ENCODE assay signal across 10 mouse cellular contexts in the genomic region with DNA sequence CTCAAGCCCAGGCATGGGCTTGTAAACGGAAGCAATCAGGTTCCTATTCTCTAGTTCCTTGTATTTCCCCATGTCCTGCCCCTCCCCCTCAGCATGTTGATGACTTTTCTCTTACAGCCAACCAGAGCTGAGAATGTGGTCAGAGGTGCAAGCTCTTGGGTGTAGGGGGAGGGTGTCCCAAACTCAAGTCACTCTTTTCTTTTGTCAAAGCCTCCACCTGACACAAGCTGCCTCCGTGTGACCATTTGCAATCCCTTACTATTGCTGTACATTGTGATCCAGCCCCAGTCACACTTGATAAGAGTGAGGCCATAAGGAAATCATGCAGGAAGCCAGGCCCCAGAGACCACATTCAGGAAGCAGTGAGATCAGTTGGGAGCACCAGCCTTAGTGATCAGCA.
DNase-seq lines count a peak whose midpoint lies in the region; ATAC-seq and TF ChIP-seq lines count a peak whose summit lies in the region.
"Had no signal": no experiment of that assay in that cellular context is flagged by ENCODE, and none has a peak within 500 bp of the region (broad histone marks: within the 10 kb centered on the region; RNA-seq: fewer than 3 reads in every experiment).

No protein-coding gene starts in this region.

- H3K9me3 ChIP-seq in heart, embryonic 12.5 days (replicated peaks) = no peaks in the 10 kb centered on the region
- H3K9me3 ChIP-seq in G1E (replicated peaks) = no peaks in the 10 kb centered on the region
- no peaks in the 10 kb centered on the region for H3K9me3 ChIP-seq in forebrain, embryonic 14.5 days (replicated peaks; ENCODE audit: control insufficient read depth, low read length)

- WGBS in heart, embryonic 12.5 days = 16% methylated on average over 2 of the region's 2 CpGs
- 28% methylated on average over 2 of the region's 2 CpGs for WGBS in forebrain, embryonic 14.5 days

- H3K36me3 ChIP-seq in heart, embryonic 12.5 days = 0 out of 2 replicates have a peak, but pooled peaks cover 5% of the 10 kb centered on the region
- H3K36me3 ChIP-seq in G1E (replicated peaks) = peaks cover 19% of the 10 kb centered on the region
- H3K36me3 ChIP-seq in forebrain, embryonic 14.5 days (ENCODE audit: control insufficient read depth, insufficient read depth, low read length) = peaks cover 3% of the 10 kb centered on the region; the same call in 1 of the 2 replicates

- 0 out of 2 replicates have a peak, but pooled peaks have one; percentile 33 for ATAC-seq in heart, embryonic 12.5 days (ENCODE audit: insufficient number of reproducible peaks, low FRiP score)
- ATAC-seq in G1E (ENCODE audit: extremely low read depth, insufficient number of reproducible peaks, low FRiP score, poor library complexity, severe bottlenecking) = no peak
- peak; percentile 79 for ATAC-seq in neutrophil, adult 5-6 weeks (ENCODE audit: extremely low read depth, insufficient number of reproducible peaks, low FRiP score, poor library complexity, severe bottlenecking)
- ATAC-seq in forebrain, embryonic 14.5 days = no peak

- no peaks in the 10 kb centered on the region for H3K27me3 ChIP-seq in heart, embryonic 12.5 days (replicated peaks)
- peaks cover 2% of the 10 kb centered on the region for H3K27me3 ChIP-seq in G1E (ENCODE audit: insufficient read depth, low read length)
- H3K27me3 ChIP-seq in forebrain, embryonic 14.5 days (replicated peaks; ENCODE audit: control insufficient read depth, insufficient read depth, low read length) = no peaks in the 10 kb centered on the region

- intact Hi-C loops in heart, postnatal 25 days (cut with DNase I) = no loop called here

- no peak for TF ChIP-seq CTCF in G1E (IDR thresholded peaks at IDR 0.05; ENCODE audit: low read depth, low read length)
- TF ChIP-seq CTCF in layer of hippocampus, adult 2 months (conservative IDR thresholded peaks at IDR 0.05) = no peak

- H3K4me3 ChIP-seq in heart, embryonic 12.5 days = no peak overlapping the region
- H3K4me3 ChIP-seq in G1E (ENCODE audit: low read depth, low read length) = no peak overlapping the region
- H3K4me3 ChIP-seq in layer of hippocampus, adult 2 months = no peak overlapping the region
- no peak overlapping the region for H3K4me3 ChIP-seq in forebrain, embryonic 14.5 days (ENCODE audit: low read depth, low read length)

- H3K4me1 ChIP-seq in heart, embryonic 12.5 days (replicated peaks) = peaks cover 58% of the 10 kb centered on the region
- H3K4me1 ChIP-seq in G1E (ENCODE audit: insufficient read depth, low read depth, low read length) = peaks cover 16% of the 10 kb centered on the region
- no peaks in the 10 kb centered on the region for H3K4me1 ChIP-seq in forebrain, embryonic 14.5 days (ENCODE audit: control insufficient read depth, insufficient read depth, low read length)

- no peak overlapping the region for H3K9ac ChIP-seq in heart, embryonic 12.5 days
- H3K9ac ChIP-seq in forebrain, embryonic 14.5 days (ENCODE audit: low read length) = no peak overlapping the region

- H3K27ac ChIP-seq in heart, embryonic 12.5 days (ENCODE audit: poor library complexity, severe bottlenecking) = peak overlapping the region; percentile 35
- no peak overlapping the region for H3K27ac ChIP-seq in layer of hippocampus, adult 2 months
- no peak overlapping the region for H3K27ac ChIP-seq in forebrain, embryonic 14.5 days (ENCODE audit: low read depth, low read length)

- no peak overlapping the region for H3K4me2 ChIP-seq in heart, embryonic 12.5 days
- no peak overlapping the region for H3K4me2 ChIP-seq in forebrain, embryonic 14.5 days (ENCODE audit: low read length)

- DNase-seq in heart, postnatal 25 days (ENCODE audit: low spot score) = no peak
- DNase-seq in G1E (ENCODE audit: low spot score) = peak; percentile 13
- DNase-seq in liver = peak; percentile 23
- DNase-seq in layer of hippocampus, postnatal 10 days (ENCODE audit: low spot score in 2 of 2) = no peak
- no peak for DNase-seq in layer of hippocampus, adult 2 months (ENCODE audit: low spot score in 2 of 2)
- no peak for DNase-seq in forebrain, embryonic 14.5 days (ENCODE audit: low spot score)
- DNase-seq: cerebellum, adult 18-20 months; right cerebral cortex, adult 18-20 months had no signal

Comparison
In these comparisons a context has a peak if more than half of its experiments do, and no peak if none do; other contexts are left out.
1. ATAC-seq: peak in heart, embryonic 12.5 days (single experiment) and neutrophil, adult 5-6 weeks (single experiment); none in G1E (single experiment) and forebrain, embryonic 14.5 days (single experiment).
2. DNase-seq: peak in G1E (single experiment) and liver (single experiment); none in heart, postnatal 25 days (single experiment), layer of hippocampus, postnatal 10 days (0 of 2), layer of hippocampus, adult 2 months (0 of 2) and forebrain, embryonic 14.5 days (single experiment).